Mouse (Mus musculus) lung, embryonic 14.5 days (tissue): Measurements from ENCODE around the gene Zc3hc1. TPM values are rescaled to one million over a fixed set of nuclear protein-coding genes. Genes with fewer than 3 reads are reported as not detected.

ENCODE experiments used
- ATAC-seq: fragments of 200-750 bp; cut with Nextera tagmentation; 2 replicates; pipeline ENCODE4 v1.8.0; 2017; ENCODE audit warnings: mild to moderate bottlenecking, moderate TSS enrichment, moderate library complexity; ENCODE audit not compliant: insufficient read depth
- DNase-seq: peaks from one replicate; pipeline ENCODE4 v3.0.0-alpha.2; 2015
- H3K27ac ChIP-seq: fragments of 300-500 bp; sonication (generic); 2 replicates; pipeline ENCODE4 v1.5.1; 2014; ENCODE audit warnings: low read depth, mild to moderate bottlenecking, moderate library complexity
- H3K27me3 ChIP-seq: fragments of 300-500 bp; sonication (generic); 2 replicates; pipeline ENCODE4 v1.6.1; 2014; ENCODE audit warnings: low read length, control low read depth; ENCODE audit not compliant: insufficient read depth
- H3K36me3 ChIP-seq: fragments of 300-500 bp; sonication (generic); 2 replicates; pipeline ENCODE4 v1.6.1; 2014; ENCODE audit warnings: control low read depth; ENCODE audit not compliant: insufficient read depth
- H3K4me1 ChIP-seq: fragments of 300-500 bp; sonication (generic); 2 replicates; pipeline ENCODE4 v1.6.1; 2014; ENCODE audit warnings: antibody characterized with exemption, control low read depth; ENCODE audit not compliant: insufficient read depth
- H3K4me2 ChIP-seq: fragments of 300-500 bp; sonication (generic); 2 replicates; pipeline ENCODE4 v1.6.1; 2014; ENCODE audit warnings: mild to moderate bottlenecking
- H3K4me3 ChIP-seq: fragments of 300-500 bp; sonication (generic); 2 replicates; pipeline ENCODE4 v1.5.1; 2014; ENCODE audit warnings: low read depth, low read length
- H3K9ac ChIP-seq: fragments of 300-500 bp; sonication (generic); 2 replicates; pipeline ENCODE4 v1.6.1; 2014
- H3K9me3 ChIP-seq: fragments of 300-500 bp; sonication (generic); 2 replicates; pipeline ENCODE4 v1.6.1; 2016; ENCODE audit warnings: low read depth, low read length, control low read depth
- CTCF ChIP-seq: IDR thresholded peaks from 2 replicates; pipeline ENCODE4 v1.5.1; 2016; ENCODE audit warnings: antibody characterized with exemption, low read depth
- WGBS: fragments of 180-500 bp; shearing (Covaris S2); extraction: QIAGEN DNeasy Blood & Tissue Kit; methylation state at CpG from one replicate; pipeline ENCODE4 v1.1.7; 2014; 5-methylcytosine and 5-hydroxymethylcytosine counted together
- polyA plus RNA-seq: library from polyadenylated mRNA; unstranded; fragments of >200 nt; fragmentation: Nextera tagmentation; extraction: Ambion mirVana; gene quantifications from 2 replicates; pipeline ENCODE4 v1.2.1, GENCODE M21; 2014

Zc3hc1 gene
- polyA plus RNA-seq, 1 experiment from 2014 or later = 66.9 TPM

DNA sequence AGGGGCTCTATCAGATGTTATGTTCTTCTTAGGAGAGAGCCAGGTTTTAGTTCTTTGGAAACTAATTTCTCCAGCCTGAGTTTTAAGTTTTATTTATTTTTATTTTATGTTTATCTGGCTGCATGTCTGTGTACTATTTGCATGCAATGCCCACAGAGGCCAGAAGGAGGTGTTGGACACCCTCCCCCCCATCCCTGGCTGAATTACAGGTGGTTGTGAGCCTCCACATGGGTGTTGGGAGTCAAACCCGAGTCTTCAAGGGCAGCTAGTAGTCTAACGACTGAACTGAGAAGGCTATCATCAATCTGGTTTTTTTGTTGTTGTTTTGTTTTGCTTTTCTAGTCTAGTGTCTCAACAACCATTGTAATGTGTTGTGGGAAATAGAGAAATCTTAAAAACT, 25.3 kb upstream of the Zc3hc1 start:
- Histone ChIP-seq H3K27ac (no peak overlapping the region), H3K9me3 (no peaks in the 10 kb centered on the region), H3K4me3 (no peak overlapping the region), H3K27me3 (no peaks in the 10 kb centered on the region), H3K36me3 (peaks cover 18% of the 10 kb centered on the region), H3K4me2 (no peak overlapping the region), H3K9ac (no peak overlapping the region), H3K4me1 (no peaks in the 10 kb centered on the region)
- ATAC-seq (no peak), DNase-seq (no peak)
- no peak for TF ChIP-seq CTCF
- 85% methylated on average over 2 of the region's 2 CpGs for WGBS

- no peak overlapping the region for H3K9ac ChIP-seq
- H3K4me3 ChIP-seq = no peak overlapping the region
- WGBS = 41% methylated on average over 4 of the region's 4 CpGs
- no peaks in the 10 kb centered on the region for H3K9me3 ChIP-seq
- no peaks in the 10 kb centered on the region for H3K27me3 ChIP-seq
- DNase-seq (no peak), ATAC-seq (no peak)
- no peak for TF ChIP-seq CTCF
- H3K4me1 ChIP-seq = no peaks in the 10 kb centered on the region
- peaks cover 10% of the 10 kb centered on the region; the same call in 1 of the 2 replicates for H3K36me3 ChIP-seq
- no peak overlapping the region for H3K27ac ChIP-seq
- H3K4me2 ChIP-seq = no peak overlapping the region
These were observed 20.5 kb upstream of the Zc3hc1 start for GRCm38 (mm10) chr6:30411311-30411710.

GRCm38 (mm10) chr6:30409399-30410093, 18.7 kb upstream of the Zc3hc1 start:
- no peak for ATAC-seq
- Histone ChIP-seq H3K9ac (no peak overlapping the region), H3K4me1 (no peaks in the 10 kb centered on the region), H3K9me3 (no peaks in the 10 kb centered on the region), H3K36me3 (peaks cover 10% of the 10 kb centered on the region; the same call in 1 of the 2 replicates), H3K27me3 (no peaks in the 10 kb centered on the region), H3K27ac (no peak overlapping the region), H3K4me3 (no peak overlapping the region), H3K4me2 (no peak overlapping the region)
- 86% methylated on average over 7 of the region's 7 CpGs for WGBS
- no peak for DNase-seq
- TF ChIP-seq CTCF = no peak

- Histone ChIP-seq H3K4me1 (no peaks in the 10 kb centered on the region), H3K27me3 (no peaks in the 10 kb centered on the region), H3K27ac (no peak overlapping the region), H3K4me3 (no peak overlapping the region), H3K9me3 (no peaks in the 10 kb centered on the region), H3K9ac (no peak overlapping the region), H3K4me2 (no peak overlapping the region), H3K36me3 (peaks cover 10% of the 10 kb centered on the region; the same call in 1 of the 2 replicates)
- no peak for ATAC-seq
- TF ChIP-seq CTCF = no peak
- no peak for DNase-seq
- WGBS = 82% methylated on average over 4 of the region's 4 CpGs
These were observed 17.4 kb upstream of the Zc3hc1 start for GRCm38 (mm10) chr6:30408276-30408675.

DNA sequence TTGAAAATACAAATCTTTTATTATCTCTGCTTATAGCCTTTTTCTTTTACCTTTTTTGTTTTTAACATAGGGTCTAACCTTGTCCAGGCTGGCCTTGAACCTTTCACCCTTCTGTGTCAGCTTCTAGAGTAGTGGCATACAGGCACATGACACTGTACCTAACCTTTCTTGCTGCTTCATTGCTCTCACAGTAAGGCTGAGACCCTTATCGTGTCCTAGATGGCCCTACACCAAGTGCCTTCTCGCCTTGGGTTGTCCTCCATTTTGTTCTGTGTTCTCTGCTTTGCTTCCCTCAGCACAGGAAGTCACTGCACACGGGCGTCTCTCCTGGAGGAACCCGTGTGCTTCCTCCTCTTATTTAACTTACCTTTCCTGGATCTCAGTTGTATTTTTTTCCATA, 13.8 kb upstream of the Zc3hc1 start:
- Histone ChIP-seq H3K4me3 (no peak overlapping the region), H3K9ac (no peak overlapping the region), H3K4me1 (no peaks in the 10 kb centered on the region), H3K36me3 (no peaks in the 10 kb centered on the region), H3K9me3 (no peaks in the 10 kb centered on the region), H3K27me3 (no peaks in the 10 kb centered on the region), H3K4me2 (no peak overlapping the region), H3K27ac (no peak overlapping the region)
- ATAC-seq (no peak), DNase-seq (no peak)
- TF ChIP-seq CTCF = no peak
- 77% methylated on average over 5 of the region's 5 CpGs for WGBS

GRCm38 (mm10) chr6:30403465-30403864, 12.6 kb upstream of the Zc3hc1 start:
- no peaks in the 10 kb centered on the region for H3K9me3 ChIP-seq
- H3K27me3 ChIP-seq = no peaks in the 10 kb centered on the region
- H3K4me1 ChIP-seq = no peaks in the 10 kb centered on the region
- DNase-seq = peak; percentile 91
- H3K9ac ChIP-seq = peak overlapping the region; percentile 34; the same call in 1 of the 2 replicates
- 20% methylated on average over 4 of the region's 4 CpGs for WGBS
- peak overlapping the region; percentile 58 for H3K4me2 ChIP-seq
- H3K4me3 ChIP-seq = peak overlapping the region; percentile 23
- TF ChIP-seq CTCF = peak; percentile 98
- no peak for ATAC-seq
- H3K36me3 ChIP-seq = no peaks in the 10 kb centered on the region
- H3K27ac ChIP-seq = no peak overlapping the region

DNA sequence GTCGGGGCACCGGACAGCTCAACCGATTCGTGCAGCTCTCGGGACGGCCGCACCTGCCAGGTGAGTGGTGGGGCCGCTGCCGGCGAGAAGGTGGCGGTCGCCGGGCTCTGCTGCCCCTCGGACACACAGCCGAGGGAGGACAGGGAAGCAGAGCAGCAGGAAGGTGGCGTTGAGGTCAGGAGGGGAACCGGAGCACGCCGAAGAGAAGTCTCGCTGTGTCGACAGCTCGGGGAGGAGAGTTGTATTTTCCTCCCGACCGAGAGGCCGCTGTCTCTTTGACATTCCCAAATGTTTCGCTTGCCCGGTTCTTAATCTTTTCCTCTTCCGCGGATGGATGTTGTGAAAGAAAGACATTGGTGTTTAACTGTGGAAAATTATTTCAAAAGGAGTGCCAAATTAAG, 11.3 kb upstream of the Zc3hc1 start:
- no peaks in the 10 kb centered on the region for H3K36me3 ChIP-seq
- DNase-seq = peak; percentile 47
- peak; percentile 21 for ATAC-seq

More for the DNA sequence above, 11.3 kb upstream of the Zc3hc1 start:
- Histone ChIP-seq H3K9me3 (no peaks in the 10 kb centered on the region), H3K27ac (peak overlapping the region; percentile 90), H3K9ac (peak overlapping the region; percentile 88), H3K27me3 (no peaks in the 10 kb centered on the region), H3K4me2 (peak overlapping the region; percentile 70), H3K4me3 (peak overlapping the region; percentile 99), H3K4me1 (no peaks in the 10 kb centered on the region)
- WGBS = under 1% methylated on average over 29 of the region's 29 CpGs
- TF ChIP-seq CTCF = no peak
